Mouse (Mus musculus) erythroblast, embryonic 14.5 days (primary cell): ENCODE data around the gene Mtor. TPM values are rescaled to one million over a fixed set of nuclear protein-coding genes. Genes with fewer than 3 reads are reported as not detected.

Source experiments
- H3K27me3 ChIP-seq: 2 replicates; pipeline ENCODE4 v1.6.1; 2012; ENCODE audit warnings: inconsistent platforms; ENCODE audit not compliant: control insufficient read depth
- H3K36me3 ChIP-seq: 2 replicates; pipeline ENCODE4 v1.6.1; 2012; ENCODE audit warnings: mild to moderate bottlenecking, inconsistent platforms; ENCODE audit not compliant: control insufficient read depth
- H3K4me1 ChIP-seq: 2 replicates; pipeline ENCODE4 v1.6.1; 2012; ENCODE audit warnings: inconsistent platforms; ENCODE audit not compliant: control insufficient read depth
- H3K4me3 ChIP-seq: replicated peaks from 2 replicates; pipeline ENCODE3; 2012; ENCODE audit warnings: moderate library complexity, mild to moderate bottlenecking, inconsistent platforms
- H3K9me3 ChIP-seq: 2 replicates; pipeline ENCODE4 v1.6.1; 2012; ENCODE audit warnings: low read length, inconsistent platforms, mixed read lengths; ENCODE audit not compliant: control insufficient read depth
- GATA1 ChIP-seq: IDR thresholded peaks from 2 replicates; pipeline ENCODE4 v1.6.1; 2012; ENCODE audit warnings: low read length, inconsistent platforms, mixed read lengths
- TAL1 ChIP-seq: IDR thresholded peaks from 3 replicates; pipeline ENCODE4 v1.6.1; 2012; ENCODE audit warnings: low read length, inconsistent platforms, mixed read lengths
- polyA plus RNA-seq: library from polyadenylated mRNA; stranded (reverse); fragments of >175 nt; gene quantifications from 2 replicates; pipeline ENCODE4 v1.2.3, GENCODE M21; 2012

The Mtor gene
- polyA plus RNA-seq, 1 experiment, result 1.2 TPM

GRCm38 (mm10) chr4:148495874-148496689 is 47.7 kb downstream of the Mtor start:
- H3K4me3 ChIP-seq, result no peak overlapping the region
- peaks cover 75% of the 10 kb centered on the region for H3K36me3 ChIP-seq

GRCm38 (mm10) chr4:148500410-148500867 is 52.0 kb downstream of the Mtor start, which contains the start of gene Angptl7:
Angptl7 (minus strand) TSS chr4:148500460.
- peaks cover 51% of the 10 kb centered on the region for H3K36me3 ChIP-seq
- H3K4me3 ChIP-seq, result no peak within 1 kb of the TSS
- no peaks in the 10 kb centered on the region for H3K27me3 ChIP-seq
- H3K4me1 ChIP-seq, result no peaks in the 10 kb centered on the region
- H3K9me3 ChIP-seq, result no peaks in the 10 kb centered on the region
- TF ChIP-seq TAL1 (no peak), GATA1 (no peak)

More at GRCm38 (mm10) chr4:148495874-148496689, 47.7 kb downstream of the Mtor start:
- H3K27me3 ChIP-seq, result no peaks in the 10 kb centered on the region
- TF ChIP-seq TAL1 (no peak), GATA1 (no peak)
- no peaks in the 10 kb centered on the region for H3K4me1 ChIP-seq
- no peaks in the 10 kb centered on the region for H3K9me3 ChIP-seq

GRCm38 (mm10) chr4:148504497-148504959 is 56.1 kb downstream of the Mtor start:
- H3K4me1 ChIP-seq, result no peaks in the 10 kb centered on the region
- H3K36me3 ChIP-seq, result peaks cover 39% of the 10 kb centered on the region
- H3K4me3 ChIP-seq, result no peak overlapping the region
- no peak for TF ChIP-seq TAL1
- TF ChIP-seq GATA1, result no peak
- H3K9me3 ChIP-seq, result no peaks in the 10 kb centered on the region
- H3K27me3 ChIP-seq, result no peaks in the 10 kb centered on the region

- TF ChIP-seq TAL1 (no peak), GATA1 (no peak)
- no peaks in the 10 kb centered on the region for H3K4me1 ChIP-seq
- peaks cover 34% of the 10 kb centered on the region for H3K36me3 ChIP-seq
- no peaks in the 10 kb centered on the region for H3K27me3 ChIP-seq
- no peaks in the 10 kb centered on the region for H3K9me3 ChIP-seq
- H3K4me3 ChIP-seq, result no peak overlapping the region
Measured at GRCm38 (mm10) chr4:148507585-148507984, 59.2 kb downstream of the Mtor start.

GRCm38 (mm10) chr4:148508084-148508849 is 59.9 kb downstream of the Mtor start:
- no peak for TF ChIP-seq GATA1
- no peak for TF ChIP-seq TAL1
- Histone ChIP-seq H3K9me3 (no peaks in the 10 kb centered on the region), H3K27me3 (no peaks in the 10 kb centered on the region), H3K4me3 (no peak overlapping the region), H3K4me1 (no peaks in the 10 kb centered on the region), H3K36me3 (peaks cover 37% of the 10 kb centered on the region)

- Histone ChIP-seq H3K9me3 (no peaks in the 10 kb centered on the region), H3K27me3 (no peaks in the 10 kb centered on the region), H3K36me3 (peaks cover 39% of the 10 kb centered on the region), H3K4me1 (no peaks in the 10 kb centered on the region), H3K4me3 (no peak overlapping the region)
- TF ChIP-seq TAL1 (no peak), GATA1 (no peak)
Measured at GRCm38 (mm10) chr4:148509450-148510084, 61.2 kb downstream of the Mtor start.

GRCm38 (mm10) chr4:148510691-148511090 is 62.3 kb downstream of the Mtor start:
- TF ChIP-seq GATA1, result no peak
- no peak for TF ChIP-seq TAL1

GRCm38 (mm10) chr4:148511334-148511733 is 62.9 kb downstream of the Mtor start:
- H3K27me3 ChIP-seq, result no peaks in the 10 kb centered on the region
- TF ChIP-seq GATA1 (no peak), TAL1 (no peak)
- no peaks in the 10 kb centered on the region for H3K4me1 ChIP-seq
- no peaks in the 10 kb centered on the region for H3K9me3 ChIP-seq
- H3K36me3 ChIP-seq, result peaks cover 51% of the 10 kb centered on the region
- H3K4me3 ChIP-seq, result no peak overlapping the region

More at GRCm38 (mm10) chr4:148510691-148511090, 62.3 kb downstream of the Mtor start:
- Histone ChIP-seq H3K27me3 (no peaks in the 10 kb centered on the region), H3K36me3 (peaks cover 47% of the 10 kb centered on the region), H3K4me1 (no peaks in the 10 kb centered on the region), H3K9me3 (no peaks in the 10 kb centered on the region), H3K4me3 (no peak overlapping the region)
